Mouse (Mus musculus): ENCODE measurements at regions not wholly inside any gene's neighbourhood (a gene's known extent, or its start where the extent isn't known, plus 50 kb on each side); places are given as distances from the start of the nearest gene placed in this dataset.

DNA sequence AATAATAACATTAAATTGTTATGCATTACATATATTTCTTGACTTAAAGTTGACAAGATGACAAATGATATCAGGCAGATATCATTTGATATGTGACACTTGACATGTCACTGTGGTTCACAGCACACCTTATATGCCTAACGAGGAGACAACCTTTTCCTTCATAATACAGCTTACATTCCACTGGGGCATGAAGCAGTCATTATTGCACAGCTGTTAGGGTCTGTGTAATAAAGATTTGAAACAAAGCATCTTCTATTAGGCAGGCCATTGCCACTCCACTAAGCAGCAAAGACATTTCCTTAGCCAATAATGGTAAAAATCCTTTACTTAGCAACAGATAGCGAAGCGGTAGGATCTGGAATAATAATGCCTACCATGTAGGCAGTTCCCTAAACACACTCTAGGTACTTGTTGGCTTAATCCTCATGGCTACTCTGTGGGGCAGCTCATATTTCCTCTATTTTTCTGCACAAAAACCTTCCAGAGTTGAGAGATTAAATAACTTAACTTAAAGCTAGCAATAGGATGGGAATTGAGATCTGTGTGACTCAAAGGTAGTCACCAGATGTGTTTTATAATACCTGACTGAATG is 112.0 kb upstream of the Slc35f1 start:
- no peak for TF ChIP-seq CTCF (IDR thresholded peaks at IDR 0.05)
- TF ChIP-seq EP300 (IDR thresholded peaks at IDR 0.05), result no peak
